Mouse (Mus musculus) monocyte, adult 2 months (primary cell): ENCODE measurements at regions not wholly inside any gene's neighbourhood (a gene's known extent, or its start where the extent isn't known, plus 50 kb on each side); places are given as distances from the start of the nearest gene placed in this dataset.

Experiments used
- DNase-seq, 2 experiments: peaks; one replicate each; pipeline ENCODE4 v3.0.0; 2022; ENCODE audit warnings: low spot score in 2 of 2, low read depth in 1 of 2

GRCm38 (mm10) chr6:140927616-140928015 is 198.5 kb downstream of the Gm11077 start:
- DNase-seq, result no peak

GRCm38 (mm10) chr6:140934286-140934685 is 205.2 kb downstream of the Gm11077 start:
- no peak for DNase-seq

- DNase-seq, result no peak
These were observed 208.9 kb downstream of the Gm11077 start for GRCm38 (mm10) chr6:140938025-140938424.

- DNase-seq, result no peak
These were observed 217.6 kb downstream of the Gm11077 start for GRCm38 (mm10) chr6:140946720-140947119.

- DNase-seq, result no peak
These were observed 221.4 kb downstream of the Gm11077 start for GRCm38 (mm10) chr6:140950483-140950882.

- DNase-seq, result no peak
These were observed 224.2 kb downstream of the Gm11077 start for GRCm38 (mm10) chr6:140953256-140953655.

GRCm38 (mm10) chr6:140953721-140954120 is 224.6 kb downstream of the Gm11077 start:
- no peak for DNase-seq

GRCm38 (mm10) chr6:140955751-140956521 is 226.9 kb downstream of the Gm11077 start:
- no peak for DNase-seq

GRCm38 (mm10) chr6:140956522-140956863 is 227.4 kb downstream of the Gm11077 start:
- no peak for DNase-seq

GRCm38 (mm10) chr6:140961987-140962386 is 232.9 kb downstream of the Gm11077 start:
- no peak for DNase-seq

GRCm38 (mm10) chr6:140962563-140962962 is 233.5 kb downstream of the Gm11077 start:
- DNase-seq, result no peak

- DNase-seq, result no peak
These were observed 244.6 kb downstream of the Gm11077 start for GRCm38 (mm10) chr6:140973732-140974131.

- DNase-seq, result no peak
These were observed 247.9 kb downstream of the Gm11077 start for GRCm38 (mm10) chr6:140976989-140977388.

GRCm38 (mm10) chr6:140983610-140984009 is 254.5 kb downstream of the Gm11077 start:
- no peak for DNase-seq

- DNase-seq, result no peak
These were observed 255.2 kb downstream of the Gm11077 start for GRCm38 (mm10) chr6:140984249-140984648.

- no peak for DNase-seq
These were observed 255.2 kb upstream of the Pde3a start for GRCm38 (mm10) chr6:140993643-140994580.

- DNase-seq, result no peak
These were observed 253.5 kb upstream of the Pde3a start for GRCm38 (mm10) chr6:140995340-140996135.

- DNase-seq, result no peak
These were observed 251.0 kb upstream of the Pde3a start for GRCm38 (mm10) chr6:140998069-140998468.

- DNase-seq, result no peak
These were observed 248.5 kb upstream of the Pde3a start for GRCm38 (mm10) chr6:141000552-141000951.

GRCm38 (mm10) chr6:141001306-141001705 is 247.8 kb upstream of the Pde3a start:
- DNase-seq, result no peak

GRCm38 (mm10) chr6:141015055-141015681 is 233.9 kb upstream of the Pde3a start:
- DNase-seq, result no peak
